Mouse (Mus musculus): ENCODE measurements around the gene Gm29049. TPM values are rescaled to one million over a fixed set of nuclear protein-coding genes. Genes with fewer than 3 reads are reported as not detected.
"Not testable (repeated sequence)": the region's sequence is repeated elsewhere in the genome, so short reads cannot be mapped to it uniquely, and the experiment has no call there.

Gene Gm29049
- total RNA-seq (2021), result not detected
- long read RNA-seq, experiment 1, result 0 reads
- long read RNA-seq, experiment 2, result 0 reads

DNA sequence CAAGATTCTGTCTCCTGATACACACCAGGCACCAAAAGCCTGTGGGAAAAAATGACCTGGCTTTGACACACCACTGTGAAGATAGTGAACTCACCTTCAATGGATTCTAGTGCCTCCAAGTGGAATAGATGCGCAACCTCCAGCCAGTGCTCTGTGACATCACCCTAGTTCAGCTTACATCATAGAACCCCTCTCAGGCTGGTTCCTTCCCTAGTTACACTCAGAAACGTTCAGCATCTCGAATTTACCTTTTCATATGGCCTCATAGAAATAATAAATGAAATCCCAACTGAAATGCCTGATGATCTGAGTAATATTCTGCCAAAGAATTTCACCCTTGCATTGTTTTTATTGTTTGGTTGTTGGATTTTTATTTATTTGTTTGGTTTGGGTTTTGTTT lies at the start of gene Gm29049:
Gm29049 (minus strand) TSS at position 101 of the 400 bp plus-strand sequence.
- DNase-seq, result not testable (repeated sequence)

Other genes with a start within 250 kb of the Gm29049 start
- gene Gm20825, start 74.3 kb upstream of the Gm29049 start, total RNA-seq (2021), result not detected